Mouse (Mus musculus) forebrain, embryonic 10.5 days (tissue): ENCODE data around the gene Lrrc25. TPM values are rescaled to one million over a fixed set of nuclear protein-coding genes. Genes with fewer than 3 reads are reported as not detected.

ENCODE experiments used
- DNase-seq: peaks from one replicate; pipeline ENCODE4 v3.0.0-alpha.2; 2017; ENCODE audit warnings: low spot score; ENCODE audit errors: extremely low spot score
- H3K27ac ChIP-seq: fragments of 300-500 bp; sonication (generic); 2 replicates; pipeline ENCODE4 v1.5.1; 2016; ENCODE audit warnings: mild to moderate bottlenecking
- H3K27me3 ChIP-seq: fragments of 300-500 bp; sonication (generic); 2 replicates; pipeline ENCODE4 v1.6.1; 2016; ENCODE audit warnings: mild to moderate bottlenecking; ENCODE audit not compliant: poor library complexity, severe bottlenecking
- H3K36me3 ChIP-seq: fragments of 300-500 bp; sonication (generic); replicated peaks from 2 replicates; pipeline ENCODE4 v1.6.1; 2016; ENCODE audit warnings: mild to moderate bottlenecking, moderate library complexity
- H3K4me1 ChIP-seq: fragments of 300-500 bp; sonication (generic); 2 replicates; pipeline ENCODE4 v1.6.1; 2016
- H3K4me3 ChIP-seq: fragments of 300-500 bp; sonication (generic); 2 replicates; pipeline ENCODE4 v1.5.1; 2016; ENCODE audit warnings: mild to moderate bottlenecking, moderate library complexity
- H3K9me3 ChIP-seq: fragments of 300-500 bp; sonication (generic); 2 replicates; pipeline ENCODE4 v1.6.1; 2016; ENCODE audit warnings: mild to moderate bottlenecking, moderate library complexity
- WGBS: fragments of 180-500 bp; shearing (Covaris S2); methylation state at CpG from one replicate; pipeline ENCODE4 v1.1.7; 2016; 5-methylcytosine and 5-hydroxymethylcytosine counted together
- polyA plus RNA-seq: library from polyadenylated mRNA; unstranded; fragments of >200 nt; fragmentation: Nextera tagmentation; extraction: Ambion mirVana; gene quantifications from 2 replicates; pipeline ENCODE4 v1.2.1, GENCODE M21; 2016

Gene Lrrc25
- polyA plus RNA-seq, 1 experiment from 2014 or later: 0.87 TPM

DNA sequence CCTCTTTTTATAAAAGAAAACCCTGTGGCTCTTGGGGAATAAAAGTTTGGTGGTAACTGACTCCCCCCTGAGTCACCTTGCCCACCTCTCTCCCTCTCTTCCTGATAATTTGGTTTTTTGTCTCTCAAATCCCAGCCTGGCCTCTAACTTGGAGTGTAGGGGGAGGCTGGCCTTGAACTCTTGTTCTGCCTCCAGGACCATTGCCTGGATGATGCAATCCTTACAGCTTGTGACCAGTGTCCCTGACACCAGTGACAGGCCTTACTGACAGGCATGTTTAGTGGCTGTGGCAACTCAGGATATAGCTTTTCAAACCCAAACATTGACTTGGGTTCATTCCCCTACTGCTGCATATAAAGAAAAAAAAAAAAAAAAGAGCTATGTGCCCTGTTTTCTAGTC lies 30.8 kb downstream of the Lrrc25 start:
- Histone ChIP-seq H3K27me3 (no peaks in the 10 kb centered on the region), H3K9me3 (no peaks in the 10 kb centered on the region), H3K4me1 (peaks cover 47% of the 10 kb centered on the region), H3K27ac (peak overlapping the region; percentile 76), H3K36me3 (peaks cover 34% of the 10 kb centered on the region), H3K4me3 (no peak overlapping the region)
- DNase-seq: no peak

DNA sequence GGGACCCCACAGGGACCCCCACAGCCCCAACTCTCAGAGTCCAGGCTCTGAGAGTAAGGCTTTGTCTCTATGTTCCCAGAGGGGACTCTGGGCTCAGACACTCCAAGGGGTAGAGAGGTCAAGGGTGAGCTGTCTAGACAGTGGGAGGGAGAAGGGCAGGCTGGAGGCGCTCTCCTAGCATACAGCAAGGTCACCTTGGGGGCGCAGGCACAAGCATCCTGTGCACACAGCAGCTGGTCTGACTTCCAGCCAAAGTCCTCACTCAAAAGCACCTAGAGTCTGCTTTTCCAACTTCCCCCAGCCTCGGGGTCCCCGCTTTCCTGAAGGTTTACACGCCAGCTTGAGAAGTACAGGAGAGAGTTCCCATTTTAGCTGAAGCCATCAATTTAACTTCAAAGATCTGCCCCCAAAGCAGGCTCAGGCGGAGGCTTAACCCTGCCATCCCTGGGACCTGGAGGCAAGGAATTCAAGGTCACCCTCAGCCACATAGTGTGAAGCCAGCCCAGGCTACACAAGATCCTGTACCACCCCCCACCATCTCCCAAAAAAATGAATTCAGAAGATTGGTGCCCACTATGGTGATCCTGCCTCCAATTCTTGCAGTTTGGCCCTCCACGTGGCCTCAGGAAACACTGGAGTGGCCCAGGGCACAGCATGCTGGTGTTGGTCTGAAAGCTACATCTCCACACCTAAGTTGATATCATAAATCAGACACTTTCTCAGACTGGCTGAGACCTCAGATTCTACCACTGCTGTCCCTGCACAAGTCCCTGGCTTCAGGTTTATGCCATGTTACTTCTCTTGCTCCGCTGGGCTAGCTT lies 31.6 kb downstream of the Lrrc25 start:
- Histone ChIP-seq H3K36me3 (peaks cover 42% of the 10 kb centered on the region), H3K27ac (peak overlapping the region; percentile 76), H3K4me1 (peaks cover 50% of the 10 kb centered on the region), H3K27me3 (no peaks in the 10 kb centered on the region), H3K9me3 (no peaks in the 10 kb centered on the region), H3K4me3 (no peak overlapping the region)
- no peak for DNase-seq
- WGBS: 64% methylated on average over 8 of the region's 8 CpGs

DNA sequence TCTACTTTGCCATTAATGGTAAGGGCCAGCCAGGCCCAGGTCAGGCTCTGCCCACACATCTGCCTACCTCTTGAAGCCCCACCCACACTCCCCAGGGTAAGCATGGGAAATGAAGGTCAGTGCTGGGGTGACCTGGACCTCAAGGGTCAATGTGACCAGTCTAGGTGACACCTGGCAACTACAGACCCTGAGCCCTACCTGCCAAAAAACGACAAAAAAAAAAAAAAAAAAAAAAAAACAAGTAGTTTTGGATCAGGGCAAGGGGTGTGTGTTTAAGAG lies 32.1 kb downstream of the Lrrc25 start:
- 23% methylated on average over 1 of the region's 1 CpGs for WGBS
- Histone ChIP-seq H3K27ac (peak overlapping the region; percentile 76), H3K27me3 (no peaks in the 10 kb centered on the region), H3K4me1 (peaks cover 55% of the 10 kb centered on the region), H3K4me3 (no peak overlapping the region), H3K36me3 (peaks cover 44% of the 10 kb centered on the region), H3K9me3 (no peaks in the 10 kb centered on the region)
- no peak for DNase-seq

DNA sequence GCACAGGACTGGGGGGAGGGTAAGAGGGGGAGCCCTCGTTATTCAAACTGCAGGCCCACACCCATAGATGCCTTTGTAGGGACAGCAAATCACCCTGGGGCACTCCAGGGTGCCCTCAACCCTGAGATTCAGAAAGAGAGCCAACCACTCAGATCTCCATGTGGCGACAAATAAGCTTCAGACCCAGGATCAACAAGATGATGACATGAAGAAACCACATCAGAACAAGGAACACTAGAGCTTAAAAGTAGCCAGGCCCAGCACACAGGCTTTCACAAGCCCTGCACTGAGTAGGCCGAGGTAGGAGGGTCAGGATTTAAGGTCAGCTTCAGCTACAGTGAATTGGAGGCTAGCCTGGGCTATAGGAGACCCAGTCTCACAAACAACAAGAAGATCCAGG lies 33.0 kb downstream of the Lrrc25 start:
- no peaks in the 10 kb centered on the region for H3K9me3 ChIP-seq
- DNase-seq: no peak
- WGBS: 75% methylated on average over 3 of the region's 3 CpGs
- H3K4me3 ChIP-seq: no peak overlapping the region
- peak overlapping the region; percentile 31 for H3K27ac ChIP-seq
- no peaks in the 10 kb centered on the region for H3K27me3 ChIP-seq
- peaks cover 59% of the 10 kb centered on the region for H3K4me1 ChIP-seq
- peaks cover 47% of the 10 kb centered on the region for H3K36me3 ChIP-seq

DNA sequence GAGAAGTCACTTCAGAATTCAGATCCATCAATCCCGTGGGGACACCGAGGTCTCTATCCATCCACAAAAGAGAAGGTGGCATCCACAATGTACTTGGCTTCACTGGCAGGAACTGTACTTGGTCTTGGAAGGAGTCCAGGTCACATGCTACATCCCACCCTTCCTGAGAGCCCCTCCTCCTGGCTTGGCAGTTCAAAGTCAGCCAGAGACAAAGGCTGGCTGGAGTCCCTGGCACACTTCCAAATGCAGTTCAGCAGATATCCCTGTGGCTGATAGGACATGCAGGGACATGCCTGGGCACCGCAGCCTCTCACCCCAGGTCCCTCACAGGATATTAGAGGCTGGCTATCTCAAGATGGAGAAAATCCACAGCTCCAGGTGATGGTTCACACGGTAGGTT lies 33.4 kb downstream of the Lrrc25 start:
- DNase-seq: no peak

DNA sequence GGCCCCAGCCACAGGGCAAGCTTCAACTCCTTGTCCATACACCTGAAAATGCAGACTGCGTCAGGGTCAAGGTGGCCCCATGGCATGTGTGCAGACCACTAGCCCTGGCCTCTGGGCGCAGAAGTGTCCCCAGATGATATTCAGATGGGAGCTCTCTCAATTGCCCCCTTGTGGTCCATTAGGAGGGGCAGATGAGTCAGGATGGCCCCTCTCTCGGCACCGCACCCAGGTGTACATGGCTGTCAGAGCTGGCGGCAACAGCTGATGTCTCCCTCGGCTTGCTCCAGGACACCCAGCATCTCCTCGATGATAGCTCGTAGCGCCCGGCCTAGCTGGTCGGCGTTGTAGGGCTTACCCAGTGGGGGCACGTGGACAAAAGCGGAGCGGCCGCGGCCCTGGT lies 34.4 kb downstream of the Lrrc25 start:
- Histone ChIP-seq H3K4me1 (peaks cover 64% of the 10 kb centered on the region), H3K27ac (0 out of 2 replicates have a peak overlapping the region, but pooled peaks have one; percentile 4), H3K36me3 (peaks cover 60% of the 10 kb centered on the region), H3K9me3 (no peaks in the 10 kb centered on the region), H3K4me3 (no peak overlapping the region), H3K27me3 (no peaks in the 10 kb centered on the region)
- WGBS: 95% methylated on average over 17 of the region's 17 CpGs
- no peak for DNase-seq

More for the DNA sequence above, 33.4 kb downstream of the Lrrc25 start:
- Histone ChIP-seq H3K4me3 (no peak overlapping the region), H3K4me1 (peaks cover 59% of the 10 kb centered on the region), H3K27ac (peak overlapping the region; percentile 31), H3K9me3 (no peaks in the 10 kb centered on the region), H3K27me3 (no peaks in the 10 kb centered on the region), H3K36me3 (peaks cover 50% of the 10 kb centered on the region)
- WGBS: 89% methylated on average over 4 of the region's 4 CpGs

DNA sequence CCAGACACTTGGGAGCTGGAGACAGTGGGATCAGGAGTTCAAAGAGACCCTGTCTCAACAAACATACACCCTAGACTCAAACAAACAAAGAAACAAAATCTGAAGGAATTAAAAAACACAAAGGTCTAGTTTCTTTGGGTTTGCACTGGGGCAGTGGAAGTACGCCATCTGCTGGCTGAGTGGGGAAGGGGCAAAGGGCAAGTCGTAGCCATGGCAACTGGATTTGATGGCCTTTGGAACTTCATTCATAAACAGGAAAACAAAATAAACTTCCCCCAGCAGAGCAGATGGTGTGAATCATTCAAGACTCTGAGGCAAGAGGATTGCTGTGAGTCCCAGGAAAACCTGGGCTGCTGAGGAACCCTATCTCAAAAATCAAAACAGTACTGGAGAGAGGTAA lies 37.3 kb downstream of the Lrrc25 start:
- Histone ChIP-seq H3K4me3 (no peak overlapping the region), H3K27me3 (no peaks in the 10 kb centered on the region), H3K4me1 (peaks cover 63% of the 10 kb centered on the region), H3K9me3 (no peaks in the 10 kb centered on the region), H3K36me3 (peaks cover 72% of the 10 kb centered on the region), H3K27ac (0 out of 2 replicates have a peak overlapping the region, but pooled peaks have one; percentile 62)
- 73% methylated on average over 2 of the region's 2 CpGs for WGBS
- DNase-seq: no peak

DNA sequence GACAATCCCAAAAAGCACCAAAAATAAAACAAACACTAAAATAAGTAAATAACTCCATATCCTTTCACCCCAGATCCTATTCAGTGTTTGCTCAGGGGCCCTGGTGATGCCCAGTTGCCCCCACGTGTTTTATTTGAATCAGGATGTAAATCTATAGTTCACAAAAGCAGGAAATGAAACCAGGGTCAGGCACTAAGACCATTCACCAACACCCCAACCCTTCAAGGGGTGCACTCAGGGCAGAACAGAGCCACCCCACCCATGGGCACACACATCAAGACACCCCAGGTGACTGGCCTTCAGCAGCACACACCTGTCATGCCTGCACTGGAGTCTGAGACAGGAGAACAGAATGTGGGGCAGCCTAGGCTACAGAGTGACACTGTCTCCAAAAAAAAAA lies 38.2 kb downstream of the Lrrc25 start:
- Histone ChIP-seq H3K9me3 (no peaks in the 10 kb centered on the region), H3K27me3 (no peaks in the 10 kb centered on the region), H3K4me1 (peaks cover 63% of the 10 kb centered on the region), H3K27ac (peak overlapping the region; percentile 40; the same call in 1 of the 2 replicates), H3K4me3 (no peak overlapping the region), H3K36me3 (peaks cover 63% of the 10 kb centered on the region)
- WGBS: 90% methylated on average over 1 of the region's 1 CpGs
- DNase-seq: no peak

DNA sequence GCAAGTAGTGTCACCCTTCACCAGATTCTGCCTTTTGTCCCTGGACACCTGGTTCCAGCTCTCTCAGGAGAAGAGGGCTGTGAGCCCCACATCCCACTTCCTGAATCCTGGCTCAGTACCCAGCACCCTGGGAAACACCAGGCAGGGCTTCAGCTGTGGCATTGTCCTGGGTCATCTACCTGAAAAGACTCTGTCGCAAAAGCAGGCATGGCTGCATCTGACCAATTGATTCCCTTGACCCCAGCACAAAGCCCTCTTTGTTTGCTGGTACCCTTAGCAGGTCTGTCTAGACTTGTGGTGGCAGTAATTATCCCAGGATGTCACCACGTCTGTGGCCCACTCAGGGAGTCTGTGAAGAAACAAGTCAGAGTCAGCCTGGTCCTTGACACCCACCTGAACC lies 39.5 kb downstream of the Lrrc25 start:
- H3K4me3 ChIP-seq: no peak overlapping the region
- H3K4me1 ChIP-seq: peaks cover 70% of the 10 kb centered on the region

DNA sequence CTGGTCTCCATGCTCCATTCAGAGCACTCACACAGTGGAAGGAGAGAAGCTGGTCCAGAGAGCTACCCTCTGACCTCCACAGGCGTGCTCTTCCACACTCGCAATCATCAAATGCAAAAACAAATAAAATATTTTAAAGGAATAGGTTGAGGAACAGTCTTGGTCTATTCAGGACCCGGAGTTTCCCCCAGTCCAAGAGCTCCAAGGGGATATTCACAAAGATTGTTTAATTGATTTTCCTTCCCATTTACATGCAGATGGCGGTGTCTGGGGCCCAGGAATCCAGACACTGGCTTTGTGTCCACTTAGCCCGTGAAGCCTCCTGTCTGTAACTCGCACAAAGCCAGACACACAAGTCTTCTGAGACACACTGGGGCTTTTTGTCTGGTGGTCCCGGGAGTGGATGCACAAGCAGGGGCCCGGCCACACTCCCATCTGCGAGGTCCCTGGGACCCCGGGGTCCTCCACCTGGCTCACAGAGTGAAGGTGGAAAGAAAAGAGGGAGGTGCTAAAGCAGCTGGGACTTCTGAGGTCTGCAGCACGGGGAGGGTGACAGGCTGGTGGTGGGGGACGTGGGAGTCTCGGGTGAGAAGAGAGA lies 40.3 kb downstream of the Lrrc25 start:
- WGBS: 58% methylated on average over 13 of the region's 13 CpGs

More for the DNA sequence above, 39.5 kb downstream of the Lrrc25 start:
- WGBS: 4% methylated on average over 2 of the region's 2 CpGs
- Histone ChIP-seq H3K27me3 (no peaks in the 10 kb centered on the region), H3K9me3 (no peaks in the 10 kb centered on the region), H3K36me3 (peaks cover 50% of the 10 kb centered on the region), H3K27ac (peak overlapping the region; percentile 90)
- DNase-seq: peak; percentile 39

DNA sequence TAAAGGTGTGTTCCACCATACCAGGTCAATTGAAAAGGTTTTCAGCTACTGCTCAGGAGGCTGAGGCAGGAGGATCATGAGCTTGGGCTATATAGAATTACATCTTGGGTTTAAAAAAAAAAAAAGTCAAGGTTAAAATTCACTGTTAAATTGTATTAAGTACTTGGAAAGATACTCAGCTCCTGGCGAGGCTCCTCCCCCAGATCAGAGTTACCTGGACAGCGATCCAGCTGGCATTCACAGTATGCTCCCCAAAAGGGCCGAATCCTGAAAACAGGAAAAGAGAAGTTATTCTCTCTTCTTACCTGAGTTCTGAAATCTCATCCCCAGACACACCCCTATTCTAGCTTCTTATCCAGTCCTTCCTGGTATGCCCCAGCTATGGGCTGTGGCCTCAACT lies 41.3 kb downstream of the Lrrc25 start:
- Histone ChIP-seq H3K4me3 (no peak overlapping the region), H3K4me1 (peaks cover 77% of the 10 kb centered on the region), H3K27me3 (no peaks in the 10 kb centered on the region), H3K27ac (peak overlapping the region; percentile 90), H3K9me3 (no peaks in the 10 kb centered on the region), H3K36me3 (peaks cover 33% of the 10 kb centered on the region)
- WGBS: 97% methylated on average over 3 of the region's 3 CpGs
- DNase-seq: no peak

More for the DNA sequence above, 40.3 kb downstream of the Lrrc25 start:
- peaks cover 42% of the 10 kb centered on the region for H3K36me3 ChIP-seq
- H3K4me3 ChIP-seq: peak overlapping the region; percentile 11; the same call in 1 of the 2 replicates
- peaks cover 75% of the 10 kb centered on the region for H3K4me1 ChIP-seq
- no peaks in the 10 kb centered on the region for H3K9me3 ChIP-seq
- peak overlapping the region; percentile 90 for H3K27ac ChIP-seq
- DNase-seq: peak; percentile 45
- no peaks in the 10 kb centered on the region for H3K27me3 ChIP-seq

DNA sequence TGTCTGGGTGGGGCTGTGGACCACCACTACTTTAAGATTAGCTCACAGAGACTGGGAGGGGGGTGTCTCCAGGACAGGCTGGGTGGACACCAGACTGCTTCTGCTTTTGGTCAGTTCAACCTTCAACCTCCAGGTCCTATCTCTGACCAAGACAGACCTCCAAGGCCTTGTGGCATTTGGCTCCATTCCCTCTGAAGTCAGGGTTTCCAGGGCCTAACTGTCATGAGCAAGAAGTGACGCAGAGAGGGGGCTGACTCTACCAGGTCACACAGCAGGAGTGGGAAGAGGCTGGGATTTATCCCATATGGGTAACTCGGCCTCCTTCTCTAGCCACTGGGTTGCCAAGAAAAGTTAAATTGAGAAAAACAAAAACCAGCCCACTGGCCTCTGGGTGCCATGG lies 41.8 kb downstream of the Lrrc25 start:
- 90% methylated on average over 2 of the region's 2 CpGs for WGBS
- Histone ChIP-seq H3K4me3 (peak overlapping the region; percentile 78; the same call in 1 of the 2 replicates), H3K36me3 (peaks cover 28% of the 10 kb centered on the region), H3K4me1 (peaks cover 72% of the 10 kb centered on the region), H3K27me3 (no peaks in the 10 kb centered on the region), H3K27ac (peak overlapping the region; percentile 90; the same call in 1 of the 2 replicates), H3K9me3 (no peaks in the 10 kb centered on the region)
- DNase-seq: no peak

DNA sequence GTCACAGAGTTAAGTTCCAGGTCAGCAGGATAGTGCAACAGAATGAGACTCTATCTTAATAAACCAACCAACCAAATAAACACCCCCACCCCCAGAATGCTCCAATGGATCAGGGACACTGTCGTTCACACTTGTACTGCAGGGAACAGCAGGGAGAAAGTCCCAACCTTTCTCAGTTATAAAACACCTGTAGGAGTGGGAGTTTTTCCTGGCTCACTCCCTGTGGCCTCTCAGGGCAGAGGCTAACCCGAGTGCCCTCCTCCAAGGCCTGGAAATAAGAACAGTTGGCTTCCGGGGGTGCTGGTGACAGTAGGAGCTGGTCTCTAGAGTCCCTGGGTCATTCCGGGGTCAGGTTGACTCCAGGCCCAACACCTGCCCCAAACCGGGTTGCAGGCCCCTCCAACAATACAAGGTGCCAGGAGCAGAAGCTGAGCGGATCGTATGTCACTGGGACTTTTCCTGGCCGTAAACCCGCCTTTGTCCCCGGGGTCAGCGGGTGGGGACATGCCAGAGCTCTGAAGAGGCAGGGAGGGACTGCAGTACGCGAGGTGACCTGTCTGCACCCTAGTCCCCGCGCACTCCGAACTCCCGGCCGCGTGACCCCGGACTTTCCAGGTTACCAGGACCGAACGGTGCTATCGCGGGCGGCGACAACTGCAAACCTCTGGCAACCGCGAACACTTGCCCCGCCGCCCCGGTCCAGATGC lies 43.1 kb downstream of the Lrrc25 start:
- WGBS: 1% methylated on average over 31 of the region's 31 CpGs
- peak overlapping the region; percentile 78 for H3K4me3 ChIP-seq
- no peak for DNase-seq
- H3K9me3 ChIP-seq: no peaks in the 10 kb centered on the region
- peak overlapping the region; percentile 89 for H3K27ac ChIP-seq
- no peaks in the 10 kb centered on the region for H3K27me3 ChIP-seq
- H3K36me3 ChIP-seq: peaks cover 24% of the 10 kb centered on the region
- peaks cover 73% of the 10 kb centered on the region for H3K4me1 ChIP-seq
